9 mouse cellular contexts compared by ENCODE assay signal in genomic region chr6:112700392-112700791, GRCm38 (mm10). TPM values are rescaled to one million over a fixed set of nuclear protein-coding genes. Genes with fewer than 3 reads are reported as not detected.
A peak's percentile ranks its signal among the peaks of the same experiment; 100 is the strongest.
DNase-seq lines count a peak whose midpoint lies in the region; ATAC-seq lines count a peak whose summit lies in the region.
"Had no signal": no experiment of that assay in that cellular context is flagged by ENCODE, and none has a peak within 500 bp of the region (broad histone marks: within the 10 kb centered on the region; RNA-seq: fewer than 3 reads in every experiment).

No protein-coding gene starts in this region.

- no peak overlapping the region for H3K27ac ChIP-seq in kidney, embryonic 16.5 days (ENCODE audit: low read length)
- H3K27ac ChIP-seq: embryonic facial prominence, embryonic 15.5 days had no signal

- no peak overlapping the region for H3K4me3 ChIP-seq in kidney, embryonic 16.5 days (ENCODE audit: low read length)
- H3K4me3 ChIP-seq: embryonic facial prominence, embryonic 15.5 days had no signal

- peak; percentile 25 for DNase-seq in kidney, adult 11 months
- DNase-seq in B cell, adult 2 months = peak; percentile 75 to 76
- peak; percentile 25 for DNase-seq in R1 (ENCODE audit: low read depth, low spot score)
- DNase-seq in embryo, embryonic 10 days (ENCODE audit: low spot score) = peak; percentile 69
- peak; percentile 79 for DNase-seq in kidney, postnatal 10 days

- peaks cover 10% of the 10 kb centered on the region for H3K4me1 ChIP-seq in kidney, embryonic 16.5 days (ENCODE audit: insufficient read depth, low read length)

- no peak overlapping the region for H3K4me2 ChIP-seq in kidney, embryonic 16.5 days (replicated peaks; ENCODE audit: low read depth, low read length)
- H3K4me2 ChIP-seq: embryonic facial prominence, embryonic 15.5 days had no signal

- no peaks in the 10 kb centered on the region for H3K9me3 ChIP-seq in kidney, embryonic 16.5 days (ENCODE audit: low read length)
- H3K9me3 ChIP-seq: embryonic facial prominence, embryonic 15.5 days had no signal

- H3K36me3 ChIP-seq in kidney, embryonic 16.5 days (ENCODE audit: insufficient read depth, low read length) = no peaks in the 10 kb centered on the region
- H3K36me3 ChIP-seq: embryonic facial prominence, embryonic 15.5 days had no signal

- no peak for ATAC-seq in kidney, embryonic 16.5 days (ENCODE audit: low FRiP score, low TSS enrichment)
- peak; percentile 52 for ATAC-seq in megakaryocyte, adult 5-6 weeks (ENCODE audit: poor library complexity, severe bottlenecking)
- ATAC-seq in inflammation-experienced regulatory T-cells, adult 6 months = no peak

- H3K27me3 ChIP-seq in kidney, embryonic 16.5 days (ENCODE audit: insufficient read depth, low read length) = no peaks in the 10 kb centered on the region
- H3K27me3 ChIP-seq: embryonic facial prominence, embryonic 15.5 days had no signal

- WGBS in kidney, embryonic 16.5 days = 0% methylated on average over 1 of the region's 1 CpGs

- H3K9ac ChIP-seq in kidney, embryonic 16.5 days (replicated peaks; ENCODE audit: low read length) = no peak overlapping the region
- H3K9ac ChIP-seq: embryonic facial prominence, embryonic 15.5 days had no signal

RNA-seq across cellular contexts. Expression of gene Rad18, which starts 3.9 kb away (rescaled TPM):
- 40.8 and 42.5 TPM in 2 replicates for polyA plus RNA-seq in kidney, embryonic 16.5 days (2015; fragmentation: Nextera tagmentation; extraction: Ambion mirVana)
- total RNA-seq in megakaryocyte, adult 5-6 weeks (2015) = 21.1 and 24.8 TPM in 2 replicates
- total RNA-seq in megakaryocyte, adult 5-6 weeks (2017) = 20.7 and 25.3 TPM in 2 replicates
- 10 to 100 TPM; 41.6 to 55.6 (median 43.0) TPM for polyA plus RNA-seq in inflammation-experienced regulatory T-cells, adult 6 months (2017; shearing (Covaris generic))

Comparison
In these comparisons a context has a peak if more than half of its experiments do, and no peak if none do; other contexts are left out.
1. DNase-seq: peak in every context shown above with its lines; median percentile 79 in kidney, postnatal 10 days; 76 in B cell, adult 2 months; 69 in embryo, embryonic 10 days; 25 in kidney, adult 11 months; 25 in R1.